Mouse (Mus musculus) intestine, postnatal 0 days (tissue): ENCODE results near the gene Reep6. TPM values are rescaled to one million over a fixed set of nuclear protein-coding genes. Genes with fewer than 3 reads are reported as not detected.
A peak's percentile ranks its signal among the peaks of the same experiment; 100 is the strongest.

Source experiments
- ATAC-seq: fragments of 200-750 bp; cut with Nextera tagmentation; 2 replicates; pipeline ENCODE4 v1.8.0; 2017; ENCODE audit warnings: mild to moderate bottlenecking, moderate TSS enrichment, moderate library complexity
- H3K27ac ChIP-seq: fragments of 300-500 bp; sonication (generic); 2 replicates; pipeline ENCODE4 v1.5.1; 2014; ENCODE audit warnings: mild to moderate bottlenecking, low read depth, low read length, moderate library complexity
- H3K27me3 ChIP-seq: fragments of 300-500 bp; sonication (generic); replicated peaks from 2 replicates; pipeline ENCODE4 v1.6.1; 2014; ENCODE audit warnings: low read length, mixed read lengths; ENCODE audit not compliant: control insufficient read depth, insufficient read depth
- H3K36me3 ChIP-seq: fragments of 300-500 bp; sonication (generic); 2 replicates; pipeline ENCODE4 v1.6.1; 2014; ENCODE audit warnings: mild to moderate bottlenecking, moderate library complexity; ENCODE audit not compliant: control insufficient read depth, insufficient read depth
- H3K4me1 ChIP-seq: fragments of 300-500 bp; sonication (generic); replicated peaks from 2 replicates; pipeline ENCODE4 v1.6.1; 2014; ENCODE audit warnings: antibody characterized with exemption, low read length, mixed read lengths; ENCODE audit not compliant: control insufficient read depth, insufficient read depth
- H3K4me2 ChIP-seq: fragments of 300-500 bp; sonication (generic); replicated peaks from 2 replicates; pipeline ENCODE4 v1.6.1; 2014; ENCODE audit warnings: low read depth, mild to moderate bottlenecking, moderate library complexity
- H3K4me3 ChIP-seq: fragments of 300-500 bp; sonication (generic); 2 replicates; pipeline ENCODE4 v1.5.1; 2014; ENCODE audit warnings: low read depth, low read length
- H3K9ac ChIP-seq: fragments of 300-500 bp; sonication (generic); 2 replicates; pipeline ENCODE4 v1.6.1; 2014; ENCODE audit warnings: mild to moderate bottlenecking, low read depth, low read length
- H3K9me3 ChIP-seq: fragments of 300-500 bp; sonication (generic); 2 replicates; pipeline ENCODE4 v1.6.1; 2016; ENCODE audit warnings: mixed run types; ENCODE audit not compliant: control insufficient read depth
- CTCF ChIP-seq: sonication (generic); IDR thresholded peaks from 2 replicates; pipeline ENCODE4 v1.5.1; 2016; ENCODE audit warnings: low read depth, mild to moderate bottlenecking, control low read depth, antibody characterized with exemption, moderate library complexity
- WGBS: fragments of 180-500 bp; shearing (Covaris S2); extraction: QIAGEN DNeasy Blood & Tissue Kit; methylation state at CpG from one replicate; pipeline ENCODE4 v1.1.7; 2014; 5-methylcytosine and 5-hydroxymethylcytosine counted together
- polyA plus RNA-seq: library from polyadenylated mRNA; unstranded; fragments of >200 nt; fragmentation: Nextera tagmentation; extraction: Ambion mirVana; gene quantifications from 2 replicates; pipeline ENCODE4 v1.2.1, GENCODE M21; 2015

Reep6 gene
- polyA plus RNA-seq, 1 experiment from 2014 or later: 261 TPM

- no peaks in the 10 kb centered on the region for H3K9me3 ChIP-seq
- TF ChIP-seq CTCF: no peak
- peak; percentile 59 for ATAC-seq
- H3K36me3 ChIP-seq: peaks cover 22% of the 10 kb centered on the region
- H3K27ac ChIP-seq: peak overlapping the region; percentile 82
- no peaks in the 10 kb centered on the region; the same call in 1 of the 2 replicates for H3K4me1 ChIP-seq
- H3K4me3 ChIP-seq: peak overlapping the region; percentile 49
- peak overlapping the region; percentile 81 for H3K4me2 ChIP-seq
- WGBS: 31% methylated on average over 10 of the region's 10 CpGs
- H3K27me3 ChIP-seq: no peaks in the 10 kb centered on the region
- peak overlapping the region; percentile 26; the same call in 1 of the 2 replicates for H3K9ac ChIP-seq
These were observed 2.1 kb downstream of the Reep6 start for GRCm38 (mm10) chr10:80331636-80332524.

GRCm38 (mm10) chr10:80332525-80332989 is 2.8 kb downstream of the Reep6 start:
- ATAC-seq: no peak
- Histone ChIP-seq H3K4me2 (peak overlapping the region; percentile 81), H3K27me3 (no peaks in the 10 kb centered on the region), H3K4me1 (no peaks in the 10 kb centered on the region; the same call in 1 of the 2 replicates), H3K36me3 (peaks cover 22% of the 10 kb centered on the region), H3K4me3 (no peak overlapping the region), H3K9ac (peak overlapping the region; percentile 26; the same call in 1 of the 2 replicates), H3K9me3 (no peaks in the 10 kb centered on the region), H3K27ac (peak overlapping the region; percentile 82)
- 52% methylated on average over 5 of the region's 5 CpGs for WGBS
- TF ChIP-seq CTCF: no peak

GRCm38 (mm10) chr10:80336263-80336662 is 6.5 kb downstream of the Reep6 start:
- Histone ChIP-seq H3K9me3 (no peaks in the 10 kb centered on the region), H3K4me3 (no peak overlapping the region), H3K4me2 (no peak overlapping the region), H3K4me1 (0 out of 2 replicates have a peak, but pooled peaks cover 9% of the 10 kb centered on the region), H3K27me3 (peaks cover 4% of the 10 kb centered on the region; the same call in 1 of the 2 replicates), H3K9ac (no peak overlapping the region), H3K27ac (no peak overlapping the region), H3K36me3 (peaks cover 22% of the 10 kb centered on the region)
- ATAC-seq: no peak
- 80% methylated on average over 12 of the region's 12 CpGs for WGBS
- TF ChIP-seq CTCF: no peak

- Histone ChIP-seq H3K4me2 (0 out of 2 replicates have a peak overlapping the region, but pooled peaks have one; percentile 6), H3K4me1 (peaks cover 20% of the 10 kb centered on the region)
- WGBS: 21% methylated on average over 19 of the region's 19 CpGs
These were observed 10.4 kb downstream of the Reep6 start for GRCm38 (mm10) chr10:80339941-80340750.

GRCm38 (mm10) chr10:80341026-80341425 is 11.3 kb downstream of the Reep6 start:
- no peak overlapping the region; the same call in 1 of the 2 replicates for H3K4me2 ChIP-seq
- ATAC-seq: no peak
- H3K4me3 ChIP-seq: no peak overlapping the region
- peaks cover 20% of the 10 kb centered on the region for H3K4me1 ChIP-seq
- H3K9me3 ChIP-seq: no peaks in the 10 kb centered on the region
- peaks cover 19% of the 10 kb centered on the region for H3K27me3 ChIP-seq
- WGBS: 53% methylated on average over 21 of the region's 21 CpGs
- TF ChIP-seq CTCF: no peak
- H3K9ac ChIP-seq: no peak overlapping the region
- no peak overlapping the region for H3K27ac ChIP-seq
- H3K36me3 ChIP-seq: peaks cover 4% of the 10 kb centered on the region; the same call in 1 of the 2 replicates

More at GRCm38 (mm10) chr10:80339941-80340750, 10.4 kb downstream of the Reep6 start:
- Histone ChIP-seq H3K27me3 (peaks cover 19% of the 10 kb centered on the region), H3K9ac (no peak overlapping the region), H3K4me3 (no peak overlapping the region), H3K27ac (no peak overlapping the region), H3K36me3 (peaks cover 13% of the 10 kb centered on the region), H3K9me3 (no peaks in the 10 kb centered on the region)
- peak; percentile 95 for TF ChIP-seq CTCF
- ATAC-seq: 0 out of 2 replicates have a peak, but pooled peaks have one; percentile 15
